Mouse (Mus musculus) lung, adult 2 months (tissue): ENCODE measurements at regions not wholly inside any gene's neighbourhood (a gene's known extent, or its start where the extent isn't known, plus 50 kb on each side); places are given as distances from the start of the nearest gene placed in this dataset.

Source experiments
- CTCF ChIP-seq: fragments of 200-500 bp; IDR thresholded peaks from 2 replicates; pipeline ENCODE4 v1.5.1; 2011; ENCODE audit warnings: mild to moderate bottlenecking, low read length, control low read depth; ENCODE audit not compliant: insufficient read depth
- POLR2A ChIP-seq: fragments of 200-500 bp; IDR thresholded peaks from 2 replicates; pipeline ENCODE4 v1.6.1; 2011; ENCODE audit warnings: low read depth, mild to moderate bottlenecking, control low read depth, low read length, borderline replicate concordance; ENCODE audit errors: extremely low read depth

GRCm38 (mm10) chr15:31168191-31168590 lies 55.9 kb upstream of the Dap start:
- TF ChIP-seq CTCF = no peak
- TF ChIP-seq POLR2A = no peak
